Comparison of ENCODE assay signal across 22 mouse cellular contexts in genomic region chr17:67581839-67582238, GRCm38 (mm10). TPM values are rescaled to one million over a fixed set of nuclear protein-coding genes. Genes with fewer than 3 reads are reported as not detected.
DNase-seq lines count a peak whose midpoint lies in the region; ATAC-seq and TF ChIP-seq lines count a peak whose summit lies in the region.
"Had no signal": no experiment of that assay in that cellular context is flagged by ENCODE, and none has a peak within 500 bp of the region (broad histone marks: within the 10 kb centered on the region; RNA-seq: fewer than 3 reads in every experiment).

No protein-coding gene starts in this region.

- WGBS in heart, embryonic 12.5 days = 75% methylated on average over 5 of the region's 5 CpGs
- 69% methylated on average over 5 of the region's 5 CpGs for WGBS in intestine, postnatal 0 days
- 73% methylated on average over 5 of the region's 5 CpGs for WGBS in intestine, embryonic 15.5 days
- 72% methylated on average over 5 of the region's 5 CpGs for WGBS in lung, embryonic 14.5 days

- peak; percentile 36; the same call in 1 of the 2 replicates for TF ChIP-seq CTCF in intestine, postnatal 0 days (IDR thresholded peaks at IDR 0.05; ENCODE audit: low read depth)
- peak; percentile 35 for TF ChIP-seq CTCF in lung, embryonic 14.5 days (IDR thresholded peaks at IDR 0.05; ENCODE audit: low read depth)

- H3K27me3 ChIP-seq in heart, embryonic 12.5 days (replicated peaks) = no peaks in the 10 kb centered on the region
- H3K27me3 ChIP-seq in intestine, postnatal 0 days (replicated peaks; ENCODE audit: control insufficient read depth, insufficient read depth, low read length) = no peaks in the 10 kb centered on the region
- no peaks in the 10 kb centered on the region for H3K27me3 ChIP-seq in intestine, embryonic 15.5 days (replicated peaks)
- no peaks in the 10 kb centered on the region for H3K27me3 ChIP-seq in lung, embryonic 14.5 days (ENCODE audit: insufficient read depth, low read length)
- H3K27me3 ChIP-seq: embryonic facial prominence, embryonic 15.5 days; heart, embryonic 15.5 days; hindbrain, embryonic 15.5 days had no signal

- no peaks in the 10 kb centered on the region for H3K36me3 ChIP-seq in heart, embryonic 12.5 days
- no peaks in the 10 kb centered on the region for H3K36me3 ChIP-seq in intestine, postnatal 0 days (ENCODE audit: control insufficient read depth, insufficient read depth)
- H3K36me3 ChIP-seq in intestine, embryonic 15.5 days = no peaks in the 10 kb centered on the region
- no peaks in the 10 kb centered on the region for H3K36me3 ChIP-seq in lung, embryonic 14.5 days (ENCODE audit: insufficient read depth)
- H3K36me3 ChIP-seq: embryonic facial prominence, embryonic 15.5 days; forebrain, embryonic 10.5 days; heart, embryonic 15.5 days; hindbrain, embryonic 15.5 days had no signal

- no peak overlapping the region for H3K9ac ChIP-seq in heart, embryonic 12.5 days
- no peak overlapping the region for H3K9ac ChIP-seq in intestine, postnatal 0 days (ENCODE audit: low read depth, low read length)
- no peak overlapping the region for H3K9ac ChIP-seq in intestine, embryonic 15.5 days
- no peak overlapping the region for H3K9ac ChIP-seq in lung, embryonic 14.5 days
- H3K9ac ChIP-seq: embryonic facial prominence, embryonic 15.5 days; heart, embryonic 15.5 days; hindbrain, embryonic 15.5 days had no signal

- H3K4me1 ChIP-seq in heart, embryonic 12.5 days (replicated peaks) = no peaks in the 10 kb centered on the region
- H3K4me1 ChIP-seq in intestine, postnatal 0 days (replicated peaks; ENCODE audit: control insufficient read depth, insufficient read depth, low read length) = no peaks in the 10 kb centered on the region
- H3K4me1 ChIP-seq in intestine, embryonic 15.5 days (replicated peaks) = no peaks in the 10 kb centered on the region
- no peaks in the 10 kb centered on the region for H3K4me1 ChIP-seq in lung, embryonic 14.5 days (ENCODE audit: insufficient read depth)
- H3K4me1 ChIP-seq: embryonic facial prominence, embryonic 15.5 days; forebrain, embryonic 10.5 days; heart, embryonic 15.5 days had no signal

- H3K27ac ChIP-seq in heart, embryonic 12.5 days (ENCODE audit: poor library complexity, severe bottlenecking) = no peak overlapping the region
- no peak overlapping the region for H3K27ac ChIP-seq in intestine, postnatal 0 days (ENCODE audit: low read depth, low read length)
- H3K27ac ChIP-seq in intestine, embryonic 15.5 days = no peak overlapping the region
- no peak overlapping the region for H3K27ac ChIP-seq in lung, embryonic 14.5 days (ENCODE audit: low read depth)
- H3K27ac ChIP-seq: embryonic facial prominence, embryonic 15.5 days; forebrain, embryonic 10.5 days; heart, embryonic 15.5 days; hindbrain, embryonic 15.5 days had no signal

- H3K4me3 ChIP-seq in heart, embryonic 12.5 days = no peak overlapping the region
- H3K4me3 ChIP-seq in intestine, postnatal 0 days (ENCODE audit: low read depth, low read length) = no peak overlapping the region
- H3K4me3 ChIP-seq in intestine, embryonic 15.5 days (replicated peaks) = no peak overlapping the region
- H3K4me3 ChIP-seq in lung, embryonic 14.5 days (ENCODE audit: low read depth, low read length) = no peak overlapping the region
- H3K4me3 ChIP-seq: embryonic facial prominence, embryonic 15.5 days; erythroblast, embryonic 14.5 days; forebrain, embryonic 10.5 days; heart, embryonic 15.5 days; hindbrain, embryonic 15.5 days had no signal

- peak; percentile 49 for DNase-seq in heart, adult 11 months
- DNase-seq in lung, embryonic 14.5 days = no peak
- DNase-seq in lung, adult 18-20 months = no peak
- peak; percentile 17 for DNase-seq in testis, postnatal 10 days (ENCODE audit: low spot score)
- DNase-seq in testis, postnatal 14 days (ENCODE audit: low spot score) = no peak
- DNase-seq: adrenal gland, postnatal 10 days; cerebellum, adult 11 months; cerebellum, adult 8-10 months; cerebellum, postnatal 14 days; embryo, embryonic 11 days had no signal

- no peaks in the 10 kb centered on the region for H3K9me3 ChIP-seq in heart, embryonic 12.5 days (replicated peaks)
- no peaks in the 10 kb centered on the region for H3K9me3 ChIP-seq in intestine, postnatal 0 days (ENCODE audit: control insufficient read depth)
- no peaks in the 10 kb centered on the region for H3K9me3 ChIP-seq in intestine, embryonic 15.5 days
- no peaks in the 10 kb centered on the region for H3K9me3 ChIP-seq in lung, embryonic 14.5 days (ENCODE audit: low read depth, low read length)
- H3K9me3 ChIP-seq: embryonic facial prominence, embryonic 15.5 days; forebrain, embryonic 10.5 days; heart, embryonic 15.5 days; hindbrain, embryonic 15.5 days had no signal

- ATAC-seq in heart, embryonic 12.5 days (ENCODE audit: insufficient number of reproducible peaks, low FRiP score) = no peak
- no peak for ATAC-seq in intestine, postnatal 0 days
- no peak for ATAC-seq in intestine, embryonic 15.5 days
- ATAC-seq in lung, embryonic 14.5 days (ENCODE audit: insufficient read depth) = no peak
- ATAC-seq: forebrain, embryonic 14.5 days had no signal

- H3K4me2 ChIP-seq in heart, embryonic 12.5 days = no peak overlapping the region
- H3K4me2 ChIP-seq in intestine, postnatal 0 days (replicated peaks; ENCODE audit: low read depth) = no peak overlapping the region
- no peak overlapping the region for H3K4me2 ChIP-seq in intestine, embryonic 15.5 days (replicated peaks)
- no peak overlapping the region for H3K4me2 ChIP-seq in lung, embryonic 14.5 days
- H3K4me2 ChIP-seq: embryonic facial prominence, embryonic 15.5 days; heart, embryonic 15.5 days; hindbrain, embryonic 15.5 days had no signal

RNA-seq across cellular contexts. Expression of gene Lrrc30, which starts 50.7 kb away (rescaled TPM):
- polyA plus RNA-seq in heart, embryonic 12.5 days (2016; fragmentation: Nextera tagmentation; extraction: Ambion mirVana) = 0.13 TPM in 1 of 2 replicates, not detected in the other
- polyA plus RNA-seq in intestine, postnatal 0 days (2015; fragmentation: Nextera tagmentation; extraction: Ambion mirVana) = not detected in 2 replicates
- polyA plus RNA-seq in intestine, embryonic 15.5 days (2015; fragmentation: Nextera tagmentation; extraction: Ambion mirVana) = not detected in 2 replicates
- polyA plus RNA-seq in lung, embryonic 14.5 days (2014; fragmentation: Nextera tagmentation; extraction: Ambion mirVana) = not detected in 2 replicates
- polyA plus RNA-seq: brain, embryonic 14.5 days; embryonic facial prominence, embryonic 11.5 days; erythroblast, embryonic 14.5 days; forebrain, embryonic 10.5 days; forebrain, embryonic 14.5 days; heart, embryonic 15.5 days; hindbrain, embryonic 11.5 days; hindbrain, embryonic 15.5 days had no signal

Comparison
In these comparisons a context has a peak if more than half of its experiments do, and no peak if none do; other contexts are left out.
1. DNase-seq: peak in heart, adult 11 months (single experiment) and testis, postnatal 10 days (single experiment); none in lung, embryonic 14.5 days (single experiment), lung, adult 18-20 months (0 of 2) and testis, postnatal 14 days (single experiment).